Mouse (Mus musculus) bone marrow, adult 2 months (tissue): ENCODE results near the gene Tspear. TPM values are rescaled to one million over a fixed set of nuclear protein-coding genes. Genes with fewer than 3 reads are reported as not detected.
"Not testable (repeated sequence)": the region's sequence is repeated elsewhere in the genome, so short reads cannot be mapped to it uniquely, and the experiment has no call there.

Source experiments
- H3K27ac ChIP-seq: fragments of 200-500 bp; 2 replicates; pipeline ENCODE4 v1.5.1; 2012; ENCODE audit warnings: low read depth, mild to moderate bottlenecking, control low read depth, inconsistent platforms, low read length; ENCODE audit not compliant: control insufficient read depth, poor library complexity, insufficient read depth
- H3K4me1 ChIP-seq: fragments of 200-500 bp; 2 replicates; pipeline ENCODE4 v1.6.1; 2011; ENCODE audit warnings: low read length; ENCODE audit not compliant: control insufficient read depth, insufficient read depth
- H3K4me3 ChIP-seq: fragments of 200-500 bp; replicated peaks from 2 replicates; pipeline ENCODE3; 2011; ENCODE audit warnings: mild to moderate bottlenecking, low read depth, low read length, control low read depth; ENCODE audit not compliant: control insufficient read depth
- CTCF ChIP-seq: fragments of 200-500 bp; IDR thresholded peaks from 2 replicates; pipeline ENCODE4 v1.5.1; 2011; ENCODE audit warnings: low read length, control low read depth; ENCODE audit not compliant: control insufficient read depth, insufficient read depth
- POLR2A ChIP-seq: fragments of 200-500 bp; IDR thresholded peaks from 2 replicates; pipeline ENCODE4 v1.6.1; 2011; ENCODE audit warnings: low read depth, mild to moderate bottlenecking, control low read depth, low read length, borderline replicate concordance; ENCODE audit not compliant: control insufficient read depth
- WGBS: fragments of 180-500 bp; shearing (Covaris S2); methylation state at CpG from one replicate; pipeline ENCODE4 v1.1.7; 2018; 5-methylcytosine and 5-hydroxymethylcytosine counted together
- polyA plus RNA-seq: library from polyadenylated mRNA; stranded (reverse); fragments of >200 nt; gene quantifications from 2 replicates; pipeline ENCODE4 v1.2.4, GENCODE M21; 2011; ENCODE audit warnings: low replicate concordance; ENCODE audit not compliant: missing spikeins, insufficient read depth, insufficient read length

Tspear gene
- polyA plus RNA-seq, 1 experiment, result not detected

DNA sequence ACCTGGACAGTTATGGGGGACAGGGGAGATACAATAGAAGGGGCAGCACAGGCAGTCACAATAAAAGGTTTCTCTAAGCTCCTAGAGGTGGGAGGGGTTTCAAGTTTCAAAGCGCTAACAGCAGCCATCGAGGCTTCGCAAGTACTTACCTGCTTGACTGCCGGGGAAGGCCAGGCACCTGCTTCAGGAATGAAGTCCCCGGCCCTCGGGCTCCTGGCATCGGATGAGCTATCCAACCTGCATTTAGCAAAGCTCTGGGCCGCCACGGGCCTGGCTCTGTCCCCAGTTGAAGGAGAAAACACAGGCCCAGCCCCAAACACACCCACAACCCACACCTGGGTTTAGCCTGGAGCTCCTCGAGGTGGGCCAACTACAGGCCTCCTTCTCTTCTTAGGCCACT lies 652 bp downstream of the Tspear start:
- WGBS, result 49% methylated on average over 10 of the region's 10 CpGs
- Histone ChIP-seq H3K4me3 (no peak overlapping the region), H3K4me1 (no peaks in the 10 kb centered on the region), H3K27ac (no peak overlapping the region)
- TF ChIP-seq POLR2A, result no peak
- TF ChIP-seq CTCF, result no peak

DNA sequence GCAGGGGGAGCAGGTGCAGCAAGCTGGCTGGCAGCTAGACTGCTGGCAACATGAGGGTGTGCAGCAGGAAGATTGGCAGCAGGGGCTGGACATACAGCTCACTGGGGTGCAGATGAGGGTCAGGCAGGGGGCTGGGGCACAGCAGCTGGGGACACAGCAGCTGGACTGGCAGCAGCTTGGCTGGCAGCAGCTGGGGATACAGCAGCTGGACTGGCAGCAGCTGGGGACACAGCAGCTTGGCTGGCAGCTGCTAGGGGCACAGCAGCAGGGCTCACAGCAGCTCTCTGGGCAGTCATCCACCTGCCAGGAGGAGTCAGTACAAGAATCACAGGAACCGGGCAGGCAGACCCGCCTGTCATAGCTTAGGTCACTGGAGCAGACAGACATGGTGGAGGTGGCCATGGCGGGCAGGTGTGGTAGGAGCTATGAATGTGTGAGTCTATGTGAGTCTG lies 4.0 kb downstream of the Tspear start, which contains the start of gene Gm19402:
Gm19402 (minus strand) TSS at position 402 of the 452 bp plus-strand sequence.
- not testable (repeated sequence) for H3K4me3 ChIP-seq, H3K27ac ChIP-seq, H3K4me1 ChIP-seq
- WGBS, result 69% methylated on average over 3 of the region's 3 CpGs

GRCm38 (mm10) chr10:77697133-77697532 lies 10.8 kb downstream of the Tspear start, which contains the start of gene Gm9508:
Gene Gm9508, minus strand, starts transcription at chr10:77697233.
- no peaks in the 10 kb centered on the region for H3K4me1 ChIP-seq
- 50% methylated on average over 4 of the region's 4 CpGs for WGBS
- TF ChIP-seq CTCF, result no peak
- TF ChIP-seq POLR2A, result no peak
- H3K4me3 ChIP-seq, result no peak within 1 kb of the TSS
- H3K27ac ChIP-seq, result no peak within 1 kb of the TSS

- TF ChIP-seq POLR2A (no peak), CTCF (no peak)
- WGBS, result 60% methylated on average over 1 of the region's 1 CpGs
- H3K4me1 ChIP-seq, result no peaks in the 10 kb centered on the region
- H3K4me3 ChIP-seq, result no peak within 1 kb of the TSS
- H3K27ac ChIP-seq, result no peak within 1 kb of the TSS
Observed at GRCm38 (mm10) chr10:77706326-77706725, 20.0 kb downstream of the Tspear start, which contains the start of gene Gm10272. Gene Gm10272, plus strand, starts transcription at chr10:77706626.

DNA sequence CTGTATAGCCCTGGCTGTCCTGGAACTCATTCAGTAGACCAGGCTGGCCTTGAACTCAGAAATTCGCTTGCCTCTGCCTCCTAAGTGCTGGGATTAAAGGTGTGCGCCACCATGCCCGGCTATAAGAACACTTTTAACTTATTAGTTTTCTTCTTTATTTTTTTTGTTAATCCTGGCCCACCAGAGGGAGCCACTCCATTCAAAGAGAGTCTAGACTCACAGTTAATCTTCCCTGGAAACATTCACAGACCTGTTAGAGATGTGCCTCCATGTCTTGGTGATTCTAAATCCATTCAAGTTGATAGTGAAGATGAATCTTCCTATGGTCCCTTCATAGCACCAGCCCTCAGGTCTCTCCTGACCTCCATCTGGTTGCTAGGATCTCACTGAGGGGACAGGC lies 23.5 kb downstream of the Tspear start:
- TF ChIP-seq CTCF (no peak), POLR2A (no peak)
- H3K4me1 ChIP-seq, result peaks cover 1% of the 10 kb centered on the region
- no peak overlapping the region for H3K27ac ChIP-seq
- WGBS, result 68% methylated on average over 3 of the region's 3 CpGs
- H3K4me3 ChIP-seq, result no peak overlapping the region

DNA sequence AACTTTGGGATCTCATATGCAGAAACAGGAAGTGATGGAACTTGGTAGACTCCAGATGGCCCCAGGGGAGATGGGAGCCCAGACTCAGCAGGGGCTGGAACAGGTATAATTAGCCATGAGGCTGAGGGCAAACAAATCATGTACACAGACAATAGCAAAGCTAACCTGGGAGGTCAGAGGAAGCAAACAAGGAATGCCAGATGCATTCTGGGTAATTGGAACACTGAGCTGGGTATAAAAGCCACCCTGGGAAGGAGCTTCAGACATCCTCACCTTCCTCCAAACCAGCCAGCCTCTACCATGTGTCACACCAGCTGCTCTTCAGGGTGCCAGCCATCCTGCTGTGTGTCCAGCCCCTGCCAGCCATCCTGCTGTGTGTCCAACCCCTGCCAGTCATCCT lies 24.8 kb downstream of the Tspear start, which contains the start of gene Gm10024:
Gm10024 (plus strand) TSS at position 301 of the 400 bp plus-strand sequence.
- H3K4me1 ChIP-seq, H3K27ac ChIP-seq, H3K4me3 ChIP-seq: not testable (repeated sequence)

DNA sequence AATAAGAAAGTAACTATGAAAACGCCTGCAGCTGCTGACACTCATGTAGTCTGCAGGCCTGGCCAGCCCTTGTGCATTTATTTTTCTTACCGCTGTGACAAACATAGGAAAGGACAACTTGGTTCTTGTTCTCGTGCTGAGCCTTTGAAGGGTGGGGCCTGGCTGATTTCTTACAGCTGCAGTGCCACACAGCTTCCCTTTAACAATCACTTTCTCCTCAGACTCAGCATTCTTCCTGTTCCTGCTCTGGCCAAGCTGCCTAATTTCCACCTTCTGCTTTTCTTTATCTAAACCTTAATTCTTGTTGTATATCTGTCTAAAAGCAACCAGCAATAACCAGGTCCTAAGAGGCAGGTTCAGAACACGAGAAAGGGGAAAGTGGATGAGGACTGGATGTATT lies 27.4 kb downstream of the Tspear start:
- Histone ChIP-seq H3K4me3 (no peak overlapping the region), H3K4me1 (peaks cover 1% of the 10 kb centered on the region), H3K27ac (no peak overlapping the region)
- TF ChIP-seq POLR2A (no peak), CTCF (no peak)
- WGBS, result 13% methylated on average over 4 of the region's 4 CpGs

GRCm38 (mm10) chr10:77715507-77715906 lies 29.1 kb downstream of the Tspear start, which contains the start of gene Gm10142:
Gene Gm10142, plus strand, starts transcription at chr10:77715807.
- H3K27ac ChIP-seq, result no peak within 1 kb of the TSS
- TF ChIP-seq POLR2A (no peak), CTCF (no peak)
- peaks cover 1% of the 10 kb centered on the region for H3K4me1 ChIP-seq
- WGBS, result 71% methylated on average over 1 of the region's 1 CpGs
- no peak within 1 kb of the TSS for H3K4me3 ChIP-seq

DNA sequence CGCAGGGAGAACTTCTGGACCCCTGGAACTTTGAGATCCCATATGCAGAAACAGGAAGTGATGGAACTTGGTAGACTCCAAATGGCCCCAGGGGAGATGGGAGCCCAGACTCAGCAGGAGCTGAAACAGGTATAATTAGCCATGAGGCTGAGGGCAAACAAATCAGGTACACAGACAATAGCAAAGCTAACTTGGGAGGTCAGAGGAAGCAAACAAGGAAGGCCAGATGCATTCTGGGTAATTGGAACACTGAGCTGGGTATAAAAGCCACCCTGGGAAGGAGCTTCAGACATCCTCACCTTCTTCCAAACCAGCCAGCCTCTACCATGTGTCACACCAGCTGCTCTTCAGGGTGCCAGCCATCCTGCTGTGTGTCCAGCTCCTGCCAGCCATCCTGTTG lies 33.9 kb downstream of the Tspear start, which contains the start of gene Krtap12-1:
Krtap12-1 (plus strand) TSS at position 301 of the 400 bp plus-strand sequence.
- not testable (repeated sequence) for H3K4me1 ChIP-seq, H3K4me3 ChIP-seq, H3K27ac ChIP-seq
- WGBS, result 86% methylated on average over 1 of the region's 1 CpGs
